Mouse (Mus musculus): ENCODE results near the gene Babam2. TPM values are rescaled to one million over a fixed set of nuclear protein-coding genes. Genes with fewer than 3 reads are reported as not detected.
A peak's percentile ranks its signal among the peaks of the same experiment; 100 is the strongest.

The Babam2 gene
- polyA plus RNA-seq, 1 experiment from 2014 or later = 90.2 TPM

- no peak overlapping the region for H3K27ac ChIP-seq
- H3K36me3 ChIP-seq (ENCODE audit: insufficient read depth, low read length) = no peaks in the 10 kb centered on the region
- H3K9ac ChIP-seq (ENCODE audit: low read depth, low read length) = no peak overlapping the region
- 85% methylated on average over 5 of the region's 5 CpGs for WGBS
- H3K4me3 ChIP-seq (replicated peaks; ENCODE audit: low read depth, low read length) = no peak overlapping the region
- no peak for TF ChIP-seq CTCF (IDR thresholded peaks at IDR 0.05; ENCODE audit: low read depth)
- H3K27me3 ChIP-seq (ENCODE audit: insufficient read depth, low read length) = no peaks in the 10 kb centered on the region
- H3K9me3 ChIP-seq (replicated peaks; ENCODE audit: low read length) = no peaks in the 10 kb centered on the region
- no peaks in the 10 kb centered on the region for H3K4me1 ChIP-seq (replicated peaks; ENCODE audit: insufficient read depth, low read length)
- H3K4me2 ChIP-seq (ENCODE audit: low read length) = no peak overlapping the region
- ATAC-seq (replicated peaks; ENCODE audit: low FRiP score, low read depth) = no peak
- DNase-seq (ENCODE audit: low spot score) = no peak
Measured at GRCm38 (mm10) chr5:31982061-31982460, 284.6 kb downstream of the Babam2 start.

GRCm38 (mm10) chr5:31983161-31983560 lies 285.7 kb downstream of the Babam2 start:
- ATAC-seq (replicated peaks; ENCODE audit: low FRiP score, low read depth) (no peak), DNase-seq (ENCODE audit: low spot score) (no peak)
- Histone ChIP-seq H3K4me2 (ENCODE audit: low read length) (no peak overlapping the region), H3K36me3 (ENCODE audit: insufficient read depth, low read length) (no peaks in the 10 kb centered on the region), H3K4me1 (replicated peaks; ENCODE audit: insufficient read depth, low read length) (0 out of 2 replicates have a peak, but pooled peaks cover 5% of the 10 kb centered on the region), H3K4me3 (replicated peaks; ENCODE audit: low read depth, low read length) (no peak overlapping the region), H3K9ac (ENCODE audit: low read depth, low read length) (no peak overlapping the region), H3K27ac (no peak overlapping the region), H3K27me3 (ENCODE audit: insufficient read depth, low read length) (no peaks in the 10 kb centered on the region), H3K9me3 (replicated peaks; ENCODE audit: low read length) (no peaks in the 10 kb centered on the region)
- WGBS = 64% methylated on average over 7 of the region's 7 CpGs
- TF ChIP-seq CTCF (IDR thresholded peaks at IDR 0.05; ENCODE audit: low read depth) = no peak

GRCm38 (mm10) chr5:31983817-31984368 lies 286.4 kb downstream of the Babam2 start:
- Histone ChIP-seq H3K9ac (ENCODE audit: low read depth, low read length) (no peak overlapping the region), H3K27me3 (ENCODE audit: insufficient read depth, low read length) (no peaks in the 10 kb centered on the region), H3K4me2 (ENCODE audit: low read length) (no peak overlapping the region), H3K36me3 (ENCODE audit: insufficient read depth, low read length) (no peaks in the 10 kb centered on the region), H3K4me1 (replicated peaks; ENCODE audit: insufficient read depth, low read length) (0 out of 2 replicates have a peak, but pooled peaks cover 5% of the 10 kb centered on the region), H3K9me3 (replicated peaks; ENCODE audit: low read length) (no peaks in the 10 kb centered on the region), H3K4me3 (replicated peaks; ENCODE audit: low read depth, low read length) (no peak overlapping the region), H3K27ac (no peak overlapping the region)
- ATAC-seq (replicated peaks; ENCODE audit: low FRiP score, low read depth) (no peak), DNase-seq (ENCODE audit: low spot score) (no peak)
- no peak for TF ChIP-seq CTCF (IDR thresholded peaks at IDR 0.05; ENCODE audit: low read depth)
- 80% methylated on average over 2 of the region's 2 CpGs for WGBS

GRCm38 (mm10) chr5:31984369-31984961 lies 287.0 kb downstream of the Babam2 start:
- H3K4me1 ChIP-seq (replicated peaks; ENCODE audit: insufficient read depth, low read length) = 0 out of 2 replicates have a peak, but pooled peaks cover 5% of the 10 kb centered on the region
- no peaks in the 10 kb centered on the region for H3K36me3 ChIP-seq (ENCODE audit: insufficient read depth, low read length)
- H3K4me2 ChIP-seq (ENCODE audit: low read length) = no peak overlapping the region
- TF ChIP-seq CTCF (IDR thresholded peaks at IDR 0.05; ENCODE audit: low read depth) = no peak
- no peak for DNase-seq (ENCODE audit: low spot score)
- 79% methylated on average over 13 of the region's 13 CpGs for WGBS
- H3K27me3 ChIP-seq (ENCODE audit: insufficient read depth, low read length) = no peaks in the 10 kb centered on the region
- no peak for ATAC-seq (replicated peaks; ENCODE audit: low FRiP score, low read depth)
- no peak overlapping the region for H3K9ac ChIP-seq (ENCODE audit: low read depth, low read length)
- no peak overlapping the region for H3K4me3 ChIP-seq (replicated peaks; ENCODE audit: low read depth, low read length)
- no peak overlapping the region for H3K27ac ChIP-seq
- no peaks in the 10 kb centered on the region for H3K9me3 ChIP-seq (replicated peaks; ENCODE audit: low read length)

- no peak overlapping the region for H3K27ac ChIP-seq
- WGBS = 78% methylated on average over 2 of the region's 2 CpGs
- DNase-seq (ENCODE audit: low spot score) (no peak), ATAC-seq (replicated peaks; ENCODE audit: low FRiP score, low read depth) (no peak)
- H3K36me3 ChIP-seq (ENCODE audit: insufficient read depth, low read length) = no peaks in the 10 kb centered on the region
- H3K27me3 ChIP-seq (ENCODE audit: insufficient read depth, low read length) = no peaks in the 10 kb centered on the region
- H3K9ac ChIP-seq (ENCODE audit: low read depth, low read length) = no peak overlapping the region
- H3K4me1 ChIP-seq (replicated peaks; ENCODE audit: insufficient read depth, low read length) = 0 out of 2 replicates have a peak, but pooled peaks cover 5% of the 10 kb centered on the region
- no peak overlapping the region for H3K4me2 ChIP-seq (ENCODE audit: low read length)
- H3K4me3 ChIP-seq (replicated peaks; ENCODE audit: low read depth, low read length) = no peak overlapping the region
- no peak for TF ChIP-seq CTCF (IDR thresholded peaks at IDR 0.05; ENCODE audit: low read depth)
- H3K9me3 ChIP-seq (replicated peaks; ENCODE audit: low read length) = no peaks in the 10 kb centered on the region
Measured at GRCm38 (mm10) chr5:31985021-31985420, 287.5 kb downstream of the Babam2 start.

GRCm38 (mm10) chr5:31987541-31988307 lies 290.2 kb downstream of the Babam2 start:
- Histone ChIP-seq H3K4me2 (ENCODE audit: low read length) (peak overlapping the region; percentile 18; the same call in 1 of the 2 replicates), H3K27ac (peak overlapping the region; percentile 36; the same call in 1 of the 2 replicates), H3K36me3 (ENCODE audit: insufficient read depth, low read length) (no peaks in the 10 kb centered on the region), H3K9me3 (replicated peaks; ENCODE audit: low read length) (no peaks in the 10 kb centered on the region), H3K9ac (ENCODE audit: low read depth, low read length) (no peak overlapping the region), H3K4me1 (replicated peaks; ENCODE audit: insufficient read depth, low read length) (0 out of 2 replicates have a peak, but pooled peaks cover 5% of the 10 kb centered on the region), H3K4me3 (replicated peaks; ENCODE audit: low read depth, low read length) (no peak overlapping the region), H3K27me3 (ENCODE audit: insufficient read depth, low read length) (no peaks in the 10 kb centered on the region)
- no peak for DNase-seq (ENCODE audit: low spot score)
- WGBS = 75% methylated on average over 11 of the region's 11 CpGs
- TF ChIP-seq CTCF (IDR thresholded peaks at IDR 0.05; ENCODE audit: low read depth) = no peak
- ATAC-seq (replicated peaks; ENCODE audit: low FRiP score, low read depth) = peak; percentile 61
